Mouse (Mus musculus) lung, adult 18-20 months (tissue): ENCODE results near the gene Nav1.
A peak's percentile ranks its signal among the peaks of the same experiment; 100 is the strongest.

ENCODE experiments used
- DNase-seq, 2 experiments: peaks; one replicate each; pipeline ENCODE4 v3.0.0; 2022; ENCODE audit warnings: mixed read lengths in 2 of 2

Nav1 gene

GRCm38 (mm10) chr1:135544504-135545146 lies 62.5 kb downstream of the Nav1 start:
- DNase-seq: peak; percentile 79 to 82

GRCm38 (mm10) chr1:135542841-135543810 lies 64.0 kb downstream of the Nav1 start:
- DNase-seq: no peak

GRCm38 (mm10) chr1:135542080-135542479 lies 65.0 kb downstream of the Nav1 start:
- DNase-seq: no peak

GRCm38 (mm10) chr1:135540270-135540669 lies 66.8 kb downstream of the Nav1 start:
- DNase-seq: peak; percentile 73 to 84

GRCm38 (mm10) chr1:135538441-135539265 lies 68.4 kb downstream of the Nav1 start:
- DNase-seq: no peak

- DNase-seq: no peak
Measured at GRCm38 (mm10) chr1:135536822-135537221, 70.3 kb downstream of the Nav1 start.

- DNase-seq: no peak
Measured at GRCm38 (mm10) chr1:135536326-135536725, 70.8 kb downstream of the Nav1 start.

GRCm38 (mm10) chr1:135535256-135535655 lies 71.8 kb downstream of the Nav1 start:
- DNase-seq: peak; percentile 70 to 76

GRCm38 (mm10) chr1:135534782-135535181 lies 72.3 kb downstream of the Nav1 start:
- no peak for DNase-seq

GRCm38 (mm10) chr1:135534070-135534469 lies 73.0 kb downstream of the Nav1 start:
- no peak for DNase-seq

GRCm38 (mm10) chr1:135532383-135532782 lies 74.7 kb downstream of the Nav1 start:
- DNase-seq: no peak

- no peak for DNase-seq
Measured at GRCm38 (mm10) chr1:135531981-135532380, 75.1 kb downstream of the Nav1 start.

- DNase-seq: no peak
Measured at GRCm38 (mm10) chr1:135531081-135531480, 76.0 kb downstream of the Nav1 start.

GRCm38 (mm10) chr1:135524518-135524860 lies 82.6 kb downstream of the Nav1 start:
- DNase-seq: no peak

- no peak for DNase-seq
Measured at GRCm38 (mm10) chr1:135523780-135524517, 83.1 kb downstream of the Nav1 start.

- no peak for DNase-seq
Measured at GRCm38 (mm10) chr1:135523344-135523743, 83.8 kb downstream of the Nav1 start.

GRCm38 (mm10) chr1:135520550-135521168 lies 86.4 kb downstream of the Nav1 start:
- DNase-seq: no peak

GRCm38 (mm10) chr1:135518661-135519060 lies 88.4 kb downstream of the Nav1 start:
- DNase-seq: no peak

GRCm38 (mm10) chr1:135517469-135517868 lies 89.6 kb downstream of the Nav1 start:
- DNase-seq: no peak

- no peak for DNase-seq
Measured at GRCm38 (mm10) chr1:135516511-135517305, 90.4 kb downstream of the Nav1 start.

GRCm38 (mm10) chr1:135515633-135516238 lies 91.4 kb downstream of the Nav1 start:
- no peak for DNase-seq
